Mouse (Mus musculus): ENCODE measurements around the gene Cutal. TPM values are rescaled to one million over a fixed set of nuclear protein-coding genes. Genes with fewer than 3 reads are reported as not detected.

Cutal gene
- total and polyA plus RNA-seq, 3 experiments, result not detected

DNA sequence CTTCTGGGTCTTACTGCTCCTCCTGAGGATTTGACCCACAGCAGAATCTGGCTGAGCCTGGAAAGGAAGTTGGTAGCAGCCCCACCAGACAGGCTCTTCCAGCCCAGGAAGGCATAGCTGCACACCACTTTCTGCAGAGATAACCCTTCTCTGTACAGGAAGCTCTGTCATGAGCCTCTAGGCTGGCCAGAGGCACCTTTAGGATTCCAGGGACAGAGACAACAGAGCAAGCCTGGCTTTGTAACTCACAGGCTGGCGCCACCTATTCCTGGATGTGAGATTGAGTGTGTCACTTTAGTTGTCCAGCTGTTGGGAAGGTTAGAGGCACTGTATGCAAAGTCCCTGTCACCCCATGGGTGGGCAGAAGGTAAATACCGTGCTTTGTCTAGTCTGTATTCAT is 40.9 kb downstream of the Cutal start:
- Histone ChIP-seq H3K27me3 (replicated peaks) (no peaks in the 10 kb centered on the region), H3K4me2 (ENCODE audit: insufficient read depth, low read depth, poor library complexity, severe bottlenecking) (no peak overlapping the region), H3K36me3 (replicated peaks in 1 of 2; ENCODE audit: control insufficient read depth in 1 of 2, insufficient read depth in 1 of 2, low read length in 1 of 2) (peaks cover 14 to 22% of the 10 kb centered on the region in 2 experiments), H3K4me1 (ENCODE audit: control insufficient read depth in 1 of 2, insufficient read depth in 2 of 2) (peaks cover 16 to 51% of the 10 kb centered on the region in 2 experiments), H3K27ac (ENCODE audit: insufficient read depth, low read depth) (no peak overlapping the region), H3K9ac (ENCODE audit: insufficient read depth, low read depth) (no peak overlapping the region), H3K79me2 (replicated peaks; ENCODE audit: control insufficient read depth, extremely low read depth, insufficient read depth, poor library complexity, severe bottlenecking) (no peaks in the 10 kb centered on the region), H3K9me3 (replicated peaks; ENCODE audit: low read length) (no peaks in the 10 kb centered on the region), H3K4me3 (replicated peaks in 1 of 3; ENCODE audit: low read depth in 2 of 3, low read length in 2 of 3, poor library complexity in 1 of 3) (no peak overlapping the region)
- in situ Hi-C loops (cut with MboI; ENCODE audit: low pct_ligation_motif_present, low pct_unique_long_range_greater_than_20kb, low sequenced_read_pairs), result loop anchor here (10.0 kb wide), 1 partner anchor 50 kb away; the partner anchor contains the start of gene Traf1
- dilution Hi-C loops (cut with MboI; ENCODE audit: extremely low pct_ligation_motif_present, extremely low pct_unique_long_range_greater_than_20kb, low sequenced_read_pairs), result no loop called here
- DNase-seq (ENCODE audit: extremely low read depth), result no peak
- TF ChIP-seq MAFK (IDR thresholded peaks at IDR 0.05; ENCODE audit: insufficient replicate concordance, low read length) (no peak), USF1 (IDR thresholded peaks at IDR 0.05; ENCODE audit: low read depth, low read length) (no peak), JUND (conservative IDR thresholded peaks at IDR 0.05; ENCODE audit: low read depth, low read length) (no peak), CHD2 (IDR thresholded peaks at IDR 0.05; ENCODE audit: low read length) (no peak), RAD21 (IDR thresholded peaks at IDR 0.05; ENCODE audit: low read depth, low read length) (no peak), TCF12 (IDR thresholded peaks at IDR 0.05; ENCODE audit: low read depth, low read length) (no peak), MAZ (IDR thresholded peaks at IDR 0.05; ENCODE audit: low read depth, low read length) (no peak), RCOR1 (conservative IDR thresholded peaks at IDR 0.05; ENCODE audit: low read depth, low read length) (no peak), UBTF (IDR thresholded peaks at IDR 0.05; ENCODE audit: low read depth, low read length) (no peak), SMC3 (IDR thresholded peaks at IDR 0.05; ENCODE audit: low read depth, low read length) (no peak), ZNF384 (IDR thresholded peaks at IDR 0.05; ENCODE audit: low read depth, low read length) (no peak), POLR2A (IDR thresholded peaks at IDR 0.05; ENCODE audit: low read depth, low read length) (no peak), BHLHE40 (IDR thresholded peaks at IDR 0.05; ENCODE audit: low read depth, low read length) (no peak), IRF4 (IDR thresholded peaks at IDR 0.05; ENCODE audit: low read depth, low read length) (no peak), PAX5 (IDR thresholded peaks at IDR 0.05; ENCODE audit: low read length) (no peak), ZC3H11A (IDR thresholded peaks at IDR 0.05; ENCODE audit: low read depth, low read length) (no peak), USF2 (conservative IDR thresholded peaks at IDR 0.05; ENCODE audit: low read depth, low read length) (no peak), SIN3A (IDR thresholded peaks at IDR 0.05; ENCODE audit: low read length) (no peak), POLR2AphosphoS2 (IDR thresholded peaks at IDR 0.05; ENCODE audit: low read depth, low read length) (no peak)

DNA sequence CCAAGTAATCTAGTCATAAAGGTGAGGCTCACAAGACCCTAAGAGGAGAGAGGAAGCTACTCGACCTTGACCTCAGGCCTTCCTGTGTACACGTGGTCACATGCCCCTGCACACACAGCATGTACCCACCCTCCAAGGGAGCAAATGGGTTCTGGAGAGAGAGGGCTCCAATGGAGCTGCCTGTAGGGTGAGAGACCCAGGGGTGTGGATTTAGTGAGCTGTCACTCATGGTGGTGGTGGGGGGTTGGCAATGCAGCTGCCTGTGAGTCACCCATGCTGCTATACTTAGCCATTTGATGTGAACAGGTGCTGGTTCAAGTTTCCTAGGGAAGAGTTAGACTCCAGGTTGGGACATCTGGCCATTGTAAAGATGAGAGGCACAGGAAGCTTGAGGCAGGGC is 45.9 kb downstream of the Cutal start:
- no peak overlapping the region for H3K4me3 ChIP-seq (replicated peaks in 1 of 3; ENCODE audit: low read depth in 2 of 3, low read length in 2 of 3, poor library complexity in 1 of 3)
- dilution Hi-C loops (cut with MboI; ENCODE audit: extremely low pct_ligation_motif_present, extremely low pct_unique_long_range_greater_than_20kb, low sequenced_read_pairs), result no loop called here
- peaks cover 13 to 29% of the 10 kb centered on the region in 2 experiments for H3K4me1 ChIP-seq (ENCODE audit: control insufficient read depth in 1 of 2, insufficient read depth in 2 of 2)
- no peaks in the 10 kb centered on the region for H3K79me2 ChIP-seq (replicated peaks; ENCODE audit: control insufficient read depth, extremely low read depth, insufficient read depth, poor library complexity, severe bottlenecking)
- no peak overlapping the region for H3K4me2 ChIP-seq (ENCODE audit: insufficient read depth, low read depth, poor library complexity, severe bottlenecking)
- no peaks in the 10 kb centered on the region for H3K36me3 ChIP-seq (replicated peaks in 1 of 2; ENCODE audit: control insufficient read depth in 1 of 2, insufficient read depth in 1 of 2, low read length in 1 of 2)
- no peaks in the 10 kb centered on the region for H3K27me3 ChIP-seq (replicated peaks)
- TF ChIP-seq MEF2A (IDR thresholded peaks at IDR 0.05; ENCODE audit: borderline replicate concordance, low read depth, low read length), result peak; percentile 79; the same call in 1 of the 2 replicates
- TF ChIP-seq EP300 (IDR thresholded peaks at IDR 0.05; ENCODE audit: low read length), result peak; percentile 59; the same call in 1 of the 2 replicates
- peak; percentile 65; the same call in 1 of the 2 replicates for TF ChIP-seq TCF12 (IDR thresholded peaks at IDR 0.05; ENCODE audit: low read depth, low read length)
- TF ChIP-seq ZC3H11A (IDR thresholded peaks at IDR 0.05; ENCODE audit: low read depth, low read length), result no peak
- peak; percentile 67 for TF ChIP-seq ETS1 (conservative IDR thresholded peaks at IDR 0.05; ENCODE audit: low read depth, low read length)
- in situ Hi-C loops (cut with MboI; ENCODE audit: low pct_ligation_motif_present, low pct_unique_long_range_greater_than_20kb, low sequenced_read_pairs), result no loop called here
- H3K9ac ChIP-seq (ENCODE audit: insufficient read depth, low read depth), result no peak overlapping the region
- DNase-seq (ENCODE audit: extremely low read depth), result peak; percentile 52
- H3K9me3 ChIP-seq (replicated peaks; ENCODE audit: low read length), result no peaks in the 10 kb centered on the region
- H3K27ac ChIP-seq (ENCODE audit: insufficient read depth, low read depth), result no peak overlapping the region
